Mouse (Mus musculus) hindbrain, embryonic 15.5 days (tissue): ENCODE measurements around the gene Chrne. TPM values are rescaled to one million over a fixed set of nuclear protein-coding genes. Genes with fewer than 3 reads are reported as not detected.
"Not testable (repeated sequence)": the region's sequence is repeated elsewhere in the genome, so short reads cannot be mapped to it uniquely, and the experiment has no call there.

Source experiments
- ATAC-seq: fragments of 200-750 bp; cut with Nextera tagmentation; 2 replicates; pipeline ENCODE4 v1.8.0; 2017; ENCODE audit warnings: low read depth, moderate number of reproducible peaks, moderate TSS enrichment; ENCODE audit not compliant: low FRiP score
- H3K27ac ChIP-seq: fragments of 300-500 bp; sonication (generic); replicated peaks from 2 replicates; pipeline ENCODE4 v1.5.1; 2015; ENCODE audit warnings: mild to moderate bottlenecking, inconsistent platforms
- H3K27me3 ChIP-seq: fragments of 300-500 bp; sonication (generic); 2 replicates; pipeline ENCODE4 v1.6.1; 2015; ENCODE audit warnings: control low read depth, inconsistent platforms
- H3K36me3 ChIP-seq: fragments of 300-500 bp; sonication (generic); 2 replicates; pipeline ENCODE4 v1.6.1; 2015; ENCODE audit warnings: control low read depth, inconsistent platforms
- H3K4me1 ChIP-seq: fragments of 300-500 bp; sonication (generic); replicated peaks from 2 replicates; pipeline ENCODE4 v1.6.1; 2015; ENCODE audit warnings: control low read depth, inconsistent platforms
- H3K4me2 ChIP-seq: fragments of 300-500 bp; sonication (generic); 2 replicates; pipeline ENCODE4 v1.6.1; 2015; ENCODE audit warnings: moderate library complexity, mild to moderate bottlenecking, inconsistent platforms
- H3K4me3 ChIP-seq: fragments of 300-500 bp; sonication (generic); 2 replicates; pipeline ENCODE4 v1.5.1; 2015; ENCODE audit warnings: mild to moderate bottlenecking, inconsistent platforms
- H3K9ac ChIP-seq: fragments of 300-500 bp; sonication (generic); 2 replicates; pipeline ENCODE4 v1.6.1; 2015; ENCODE audit warnings: inconsistent platforms
- H3K9me3 ChIP-seq: fragments of 300-500 bp; sonication (generic); 2 replicates; pipeline ENCODE4 v1.6.1; 2016; ENCODE audit warnings: control low read depth, inconsistent platforms
- WGBS: fragments of 180-500 bp; shearing (Covaris S2); methylation state at CpG from one replicate; pipeline ENCODE4 v1.1.7; 2015; 5-methylcytosine and 5-hydroxymethylcytosine counted together
- polyA plus RNA-seq: library from polyadenylated mRNA; unstranded; fragments of >200 nt; fragmentation: Nextera tagmentation; extraction: Ambion mirVana; gene quantifications from 2 replicates; pipeline ENCODE4 v1.2.1, GENCODE M21; 2015

Gene Chrne
- polyA plus RNA-seq, 1 experiment from 2014 or later, result 0.51 TPM

GRCm38 (mm10) chr11:70577201-70577600 lies 41.8 kb downstream of the Chrne start:
- Histone ChIP-seq H3K4me1 (peaks cover 29% of the 10 kb centered on the region), H3K9ac (no peak overlapping the region), H3K36me3 (no peaks in the 10 kb centered on the region), H3K27me3 (no peaks in the 10 kb centered on the region), H3K4me2 (no peak overlapping the region), H3K27ac (no peak overlapping the region), H3K9me3 (no peaks in the 10 kb centered on the region), H3K4me3 (no peak overlapping the region)
- no peak for ATAC-seq
- 78% methylated on average over 3 of the region's 3 CpGs for WGBS

- Histone ChIP-seq H3K9ac (no peak overlapping the region), H3K4me2 (no peak overlapping the region; the same call in 1 of the 2 replicates), H3K27ac (no peak overlapping the region; the same call in 1 of the 2 replicates), H3K9me3 (no peaks in the 10 kb centered on the region), H3K4me1 (peaks cover 23% of the 10 kb centered on the region), H3K4me3 (no peak overlapping the region), H3K27me3 (no peaks in the 10 kb centered on the region), H3K36me3 (no peaks in the 10 kb centered on the region)
- 52% methylated on average over 6 of the region's 6 CpGs for WGBS
- ATAC-seq, result no peak
These were observed 45.1 kb downstream of the Chrne start for GRCm38 (mm10) chr11:70573872-70574271.

GRCm38 (mm10) chr11:70572348-70572902 lies 46.6 kb downstream of the Chrne start:
- H3K4me3 ChIP-seq, result no peak overlapping the region
- H3K9me3 ChIP-seq, result no peaks in the 10 kb centered on the region
- peaks cover 10% of the 10 kb centered on the region; the same call in 1 of the 2 replicates for H3K4me1 ChIP-seq
- 58% methylated on average over 5 of the region's 5 CpGs for WGBS
- ATAC-seq, result no peak
- H3K9ac ChIP-seq, result no peak overlapping the region
- no peak overlapping the region for H3K27ac ChIP-seq
- H3K36me3 ChIP-seq, result no peaks in the 10 kb centered on the region
- no peak overlapping the region for H3K4me2 ChIP-seq
- no peaks in the 10 kb centered on the region for H3K27me3 ChIP-seq

- no peak overlapping the region for H3K4me3 ChIP-seq
- WGBS, result 96% methylated on average over 1 of the region's 1 CpGs
- no peak overlapping the region for H3K9ac ChIP-seq
- no peak overlapping the region for H3K27ac ChIP-seq
- H3K4me1 ChIP-seq, result peaks cover 9% of the 10 kb centered on the region
- no peak for ATAC-seq
- H3K36me3 ChIP-seq, result no peaks in the 10 kb centered on the region
- H3K4me2 ChIP-seq, result no peak overlapping the region
- H3K9me3 ChIP-seq, result no peaks in the 10 kb centered on the region
- no peaks in the 10 kb centered on the region for H3K27me3 ChIP-seq
These were observed 47.4 kb downstream of the Chrne start for GRCm38 (mm10) chr11:70571641-70572040.

GRCm38 (mm10) chr11:70570614-70571013 lies 48.4 kb downstream of the Chrne start:
- H3K36me3 ChIP-seq, result not testable (repeated sequence)
- WGBS, result 83% methylated on average over 1 of the region's 1 CpGs

GRCm38 (mm10) chr11:70566586-70566985 lies 52.4 kb downstream of the Chrne start:
- Histone ChIP-seq H3K9me3 (no peaks in the 10 kb centered on the region), H3K36me3 (no peaks in the 10 kb centered on the region), H3K27me3 (no peaks in the 10 kb centered on the region), H3K9ac (no peak overlapping the region), H3K4me3 (no peak overlapping the region), H3K4me2 (no peak overlapping the region), H3K4me1 (peaks cover 41% of the 10 kb centered on the region), H3K27ac (no peak overlapping the region)
- no peak for ATAC-seq
- 52% methylated on average over 7 of the region's 7 CpGs for WGBS

More at GRCm38 (mm10) chr11:70570614-70571013, 48.4 kb downstream of the Chrne start:
- ATAC-seq, H3K27me3 ChIP-seq, H3K9me3 ChIP-seq, H3K4me3 ChIP-seq, H3K4me2 ChIP-seq, H3K27ac ChIP-seq, H3K9ac ChIP-seq: not testable (repeated sequence)
- peaks cover 17% of the 10 kb centered on the region for H3K4me1 ChIP-seq

Other genes with a start within 250 kb of the Chrne start
- gene Pelp1, start 209.2 kb downstream of the Chrne start, polyA plus RNA-seq, result 30.7 and 33.6 TPM in 2 replicates
- 50.3 and 57.5 TPM in 2 replicates for gene Arrb2, start 186.6 kb downstream of the Chrne start, polyA plus RNA-seq
- gene Med11, start 167.3 kb downstream of the Chrne start, polyA plus RNA-seq, result 45.6 and 49.2 TPM in 2 replicates
- gene Zmynd15, start 159.8 kb downstream of the Chrne start, polyA plus RNA-seq, result 0.77 and 0.90 TPM in 2 replicates
- gene Cxcl16, start 159.2 kb downstream of the Chrne start, polyA plus RNA-seq, result 5.2 and 6.1 TPM in 2 replicates
- 3.4 and 4.0 TPM in 2 replicates for gene Tm4sf5, start 114.0 kb downstream of the Chrne start, polyA plus RNA-seq
- 0.42 TPM in 1 of 2 replicates, not detected in the other for gene Vmo1, start 104.6 kb downstream of the Chrne start, polyA plus RNA-seq
- gene Gltpd2, start 100.0 kb downstream of the Chrne start, polyA plus RNA-seq, result 0.21 and 0.26 TPM in 2 replicates
- gene Psmb6, start 93.8 kb downstream of the Chrne start, polyA plus RNA-seq, result 763 and 792 TPM in 2 replicates
- not detected in 2 replicates for gene Gm40193, start 86.3 kb downstream of the Chrne start, polyA plus RNA-seq
- gene Pld2, start 79.2 kb downstream of the Chrne start, polyA plus RNA-seq, result 17.3 and 20.4 TPM in 2 replicates
- gene Mink1, start 56.3 kb downstream of the Chrne start, polyA plus RNA-seq, result 18.1 and 20.5 TPM in 2 replicates
- not detected in 2 replicates for gene 4930544D05Rik, start 3.4 kb downstream of the Chrne start, polyA plus RNA-seq
- 0.24 and 0.38 TPM in 2 replicates for gene Gp1ba, start 19.9 kb upstream of the Chrne start, polyA plus RNA-seq
- 94.8 and 109 TPM in 2 replicates for gene Rnf167, start 28.0 kb upstream of the Chrne start, polyA plus RNA-seq
- gene Slc25a11, start 28.3 kb upstream of the Chrne start, polyA plus RNA-seq, result 167 and 176 TPM in 2 replicates
- 722 and 792 TPM in 2 replicates for gene Pfn1, start 35.4 kb upstream of the Chrne start, polyA plus RNA-seq
- 6.7 and 8.7 TPM in 2 replicates for gene Eno3, start 38.0 kb upstream of the Chrne start, polyA plus RNA-seq
- gene Spag7, start 50.2 kb upstream of the Chrne start, polyA plus RNA-seq, result 152 and 164 TPM in 2 replicates
- gene Camta2, start 68.9 kb upstream of the Chrne start, polyA plus RNA-seq, result 23.4 and 27.5 TPM in 2 replicates
- 1.8 and 1.9 TPM in 2 replicates for gene Inca1, start 80.9 kb upstream of the Chrne start, polyA plus RNA-seq
- 1.7 and 1.9 TPM in 2 replicates for gene Kif1c, start 81.3 kb upstream of the Chrne start, polyA plus RNA-seq
- gene Zfp3, start 145.0 kb upstream of the Chrne start, polyA plus RNA-seq, result 15.8 and 16.1 TPM in 2 replicates
- gene Scimp, start 193.4 kb upstream of the Chrne start, polyA plus RNA-seq, result 0.39 TPM in 1 of 2 replicates, not detected in the other
- 85.5 and 88.9 TPM in 2 replicates for gene Rabep1, start 225.6 kb upstream of the Chrne start, polyA plus RNA-seq